27 mouse cellular contexts compared by ENCODE assay signal in the genomic region with DNA sequence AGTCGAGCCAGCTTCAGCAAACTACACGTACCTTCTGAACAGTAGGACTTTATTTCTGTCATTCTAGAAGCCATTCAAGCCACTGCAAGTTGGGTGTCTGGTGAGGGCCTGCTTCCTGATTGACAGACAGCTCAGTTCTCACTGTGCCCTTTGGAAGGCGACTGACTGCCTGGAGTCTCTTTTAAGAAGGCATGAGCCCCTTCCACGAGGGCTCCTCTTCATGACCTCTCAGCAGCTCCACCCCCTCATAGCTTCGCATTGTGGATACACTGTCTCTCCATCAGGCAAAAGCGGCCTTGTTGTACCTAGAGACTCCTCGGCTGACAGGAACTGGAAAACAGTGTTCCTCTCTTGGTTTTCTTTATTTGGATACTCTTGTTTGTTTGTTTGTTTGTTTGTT.
DNase-seq lines count a peak whose midpoint lies in the region; ATAC-seq lines count a peak whose summit lies in the region.
"Had no signal": no experiment of that assay in that cellular context is flagged by ENCODE, and none has a peak within 500 bp of the region (broad histone marks: within the 10 kb centered on the region; RNA-seq: fewer than 3 reads in every experiment).

No protein-coding gene starts in this region.

- H3K4me2 ChIP-seq in hindbrain, embryonic 12.5 days (replicated peaks): no peak overlapping the region
- H3K4me2 ChIP-seq in limb, embryonic 12.5 days: no peak overlapping the region
- H3K4me2 ChIP-seq: forebrain, embryonic 15.5 days; hindbrain, embryonic 14.5 days; intestine, embryonic 15.5 days; liver, embryonic 15.5 days; lung, embryonic 15.5 days; neural tube, embryonic 13.5 days had no signal

- no peaks in the 10 kb centered on the region for H3K9me3 ChIP-seq in hindbrain, embryonic 10.5 days
- H3K9me3 ChIP-seq in hindbrain, embryonic 12.5 days (replicated peaks): no peaks in the 10 kb centered on the region
- no peaks in the 10 kb centered on the region for H3K9me3 ChIP-seq in embryonic facial prominence, embryonic 10.5 days
- H3K9me3 ChIP-seq in limb, embryonic 12.5 days: no peaks in the 10 kb centered on the region
- H3K9me3 ChIP-seq: forebrain, embryonic 15.5 days; intestine, embryonic 15.5 days; liver, embryonic 15.5 days; lung, embryonic 15.5 days; neural tube, embryonic 13.5 days had no signal

- ATAC-seq in hindbrain, embryonic 12.5 days (ENCODE audit: low FRiP score): no peak
- ATAC-seq in limb, embryonic 12.5 days (ENCODE audit: insufficient number of reproducible peaks, insufficient read depth, low FRiP score, low TSS enrichment, low read depth): no peak
- ATAC-seq: forebrain, embryonic 15.5 days; intestine, embryonic 15.5 days; midbrain, embryonic 16.5 days had no signal

- peaks cover 46% of the 10 kb centered on the region for H3K4me1 ChIP-seq in hindbrain, embryonic 10.5 days (replicated peaks)
- H3K4me1 ChIP-seq in hindbrain, embryonic 12.5 days: peaks cover 24% of the 10 kb centered on the region
- peaks cover 43% of the 10 kb centered on the region for H3K4me1 ChIP-seq in embryonic facial prominence, embryonic 10.5 days
- H3K4me1 ChIP-seq in limb, embryonic 12.5 days (replicated peaks): peaks cover 29% of the 10 kb centered on the region

- no peak overlapping the region for H3K9ac ChIP-seq in hindbrain, embryonic 12.5 days
- no peak overlapping the region for H3K9ac ChIP-seq in limb, embryonic 12.5 days (replicated peaks)
- H3K9ac ChIP-seq: forebrain, embryonic 15.5 days; hindbrain, embryonic 14.5 days; intestine, embryonic 15.5 days; liver, embryonic 15.5 days; lung, embryonic 15.5 days; neural tube, embryonic 13.5 days had no signal

- no peak overlapping the region for H3K4me3 ChIP-seq in hindbrain, embryonic 10.5 days
- no peak overlapping the region for H3K4me3 ChIP-seq in hindbrain, embryonic 12.5 days
- no peak overlapping the region for H3K4me3 ChIP-seq in embryonic facial prominence, embryonic 10.5 days
- H3K4me3 ChIP-seq in limb, embryonic 12.5 days (replicated peaks): no peak overlapping the region
- H3K4me3 ChIP-seq: forebrain, embryonic 15.5 days; intestine, embryonic 15.5 days; liver, embryonic 15.5 days; lung, embryonic 15.5 days; myocyte; neural tube, embryonic 13.5 days had no signal

- H3K27ac ChIP-seq in hindbrain, embryonic 10.5 days: peak overlapping the region; percentile 66
- no peak overlapping the region for H3K27ac ChIP-seq in hindbrain, embryonic 12.5 days
- H3K27ac ChIP-seq in embryonic facial prominence, embryonic 10.5 days (replicated peaks): peak overlapping the region; percentile 52
- H3K27ac ChIP-seq in limb, embryonic 12.5 days: peak overlapping the region; percentile 84
- H3K27ac ChIP-seq: forebrain, embryonic 15.5 days; hindbrain, embryonic 14.5 days; intestine, embryonic 15.5 days; liver, embryonic 15.5 days; lung, embryonic 15.5 days; neural tube, embryonic 13.5 days had no signal

- H3K27me3 ChIP-seq in hindbrain, embryonic 10.5 days (ENCODE audit: insufficient read depth, poor library complexity, severe bottlenecking): no peaks in the 10 kb centered on the region
- no peaks in the 10 kb centered on the region for H3K27me3 ChIP-seq in hindbrain, embryonic 12.5 days
- 0 out of 2 replicates have a peak, but pooled peaks cover 2% of the 10 kb centered on the region for H3K27me3 ChIP-seq in embryonic facial prominence, embryonic 10.5 days (replicated peaks; ENCODE audit: low read depth, poor library complexity, severe bottlenecking)
- H3K27me3 ChIP-seq in limb, embryonic 12.5 days: 0 out of 2 replicates have a peak, but pooled peaks cover 3% of the 10 kb centered on the region
- H3K27me3 ChIP-seq: CH12.LX; forebrain, embryonic 15.5 days; intestine, embryonic 15.5 days; liver, embryonic 15.5 days; lung, embryonic 15.5 days; neural tube, embryonic 13.5 days had no signal

- H3K36me3 ChIP-seq in hindbrain, embryonic 10.5 days: no peaks in the 10 kb centered on the region
- H3K36me3 ChIP-seq in hindbrain, embryonic 12.5 days: no peaks in the 10 kb centered on the region
- no peaks in the 10 kb centered on the region for H3K36me3 ChIP-seq in embryonic facial prominence, embryonic 10.5 days (replicated peaks)
- H3K36me3 ChIP-seq in limb, embryonic 12.5 days: no peaks in the 10 kb centered on the region
- H3K36me3 ChIP-seq: forebrain, embryonic 15.5 days; intestine, embryonic 15.5 days; liver, embryonic 15.5 days; lung, embryonic 15.5 days; neural tube, embryonic 13.5 days had no signal

- DNase-seq in hindbrain, embryonic 10.5 days (ENCODE audit: low spot score): no peak
- DNase-seq in ES-CJ7 (ENCODE audit: low read depth, low spot score): peak; percentile 40
- peak; percentile 35 for DNase-seq in embryonic facial prominence, embryonic 10.5 days (ENCODE audit: low spot score)
- DNase-seq in adrenal gland, adult 18-20 months (ENCODE audit: low spot score in 2 of 2): no peak
- no peak for DNase-seq in frontal cortex, postnatal 14 days (ENCODE audit: low spot score in 2 of 2)
- DNase-seq: B cell, adult 2 months; cerebellum, adult 11 months; cerebellum, adult 9-11 months; gastrocnemius, postnatal 36 days; heart, postnatal 10 days; kidney, postnatal 25 days; liver; lung, postnatal 4 days; retina, postnatal 1 day; right cerebral cortex, postnatal 25 days; spleen, adult 18-20 months had no signal

- 35% methylated on average over 7 of the region's 7 CpGs for WGBS in hindbrain, embryonic 10.5 days
- WGBS in hindbrain, embryonic 12.5 days: 39% methylated on average over 7 of the region's 7 CpGs
- WGBS in embryonic facial prominence, embryonic 10.5 days: 30% methylated on average over 7 of the region's 7 CpGs
- WGBS in limb, embryonic 12.5 days: 50% methylated on average over 7 of the region's 7 CpGs

Comparison
In these comparisons a context has a peak if more than half of its experiments do, and no peak if none do; other contexts are left out.
1. DNase-seq: peak in ES-CJ7 (single experiment) and embryonic facial prominence, embryonic 10.5 days (single experiment); none in hindbrain, embryonic 10.5 days (single experiment), adrenal gland, adult 18-20 months (0 of 2) and frontal cortex, postnatal 14 days (0 of 2).